Mouse (Mus musculus) embryonic facial prominence, embryonic 10.5 days (tissue): ENCODE results near the gene Ubac2. TPM values are rescaled to one million over a fixed set of nuclear protein-coding genes. Genes with fewer than 3 reads are reported as not detected.

Source experiments
- DNase-seq: peaks from one replicate; pipeline ENCODE4 v3.0.0-alpha.2; 2017; ENCODE audit warnings: low spot score
- H3K27ac ChIP-seq: fragments of 300-500 bp; sonication (generic); replicated peaks from 2 replicates; pipeline ENCODE4 v1.5.1; 2016; ENCODE audit warnings: mild to moderate bottlenecking
- H3K27me3 ChIP-seq: fragments of 300-500 bp; sonication (generic); replicated peaks from 2 replicates; pipeline ENCODE4 v1.6.1; 2016; ENCODE audit warnings: low read depth, mild to moderate bottlenecking; ENCODE audit not compliant: poor library complexity, severe bottlenecking
- H3K36me3 ChIP-seq: fragments of 300-500 bp; sonication (generic); replicated peaks from 2 replicates; pipeline ENCODE4 v1.6.1; 2016; ENCODE audit warnings: mild to moderate bottlenecking, moderate library complexity
- H3K4me1 ChIP-seq: fragments of 300-500 bp; sonication (generic); 2 replicates; pipeline ENCODE4 v1.6.1; 2016
- H3K4me3 ChIP-seq: fragments of 300-500 bp; sonication (generic); 2 replicates; pipeline ENCODE4 v1.5.1; 2016; ENCODE audit warnings: mild to moderate bottlenecking, moderate library complexity
- H3K9me3 ChIP-seq: fragments of 300-500 bp; sonication (generic); 2 replicates; pipeline ENCODE4 v1.6.1; 2016; ENCODE audit warnings: mild to moderate bottlenecking
- WGBS: fragments of 180-500 bp; shearing (Covaris S2); methylation state at CpG from one replicate; pipeline ENCODE4 v1.1.7; 2016; 5-methylcytosine and 5-hydroxymethylcytosine counted together
- polyA plus RNA-seq: library from polyadenylated mRNA; unstranded; fragments of >200 nt; fragmentation: Nextera tagmentation; extraction: Ambion mirVana; gene quantifications from 2 replicates; pipeline ENCODE4 v1.2.1, GENCODE M21; 2016

Ubac2 gene
- polyA plus RNA-seq, 1 experiment from 2014 or later, result 70.5 TPM

GRCm38 (mm10) chr14:121958751-121959537 lies 80.5 kb downstream of the Ubac2 start:
- WGBS, result 89% methylated on average over 10 of the region's 10 CpGs
- peaks cover 3% of the 10 kb centered on the region; the same call in 1 of the 2 replicates for H3K4me1 ChIP-seq
- H3K36me3 ChIP-seq, result peaks cover 7% of the 10 kb centered on the region; the same call in 1 of the 2 replicates
- H3K9me3 ChIP-seq, result no peaks in the 10 kb centered on the region
- no peak for DNase-seq
- H3K27ac ChIP-seq, result no peak overlapping the region
- no peaks in the 10 kb centered on the region for H3K27me3 ChIP-seq
- no peak overlapping the region for H3K4me3 ChIP-seq

GRCm38 (mm10) chr14:121959538-121959980 lies 81.1 kb downstream of the Ubac2 start:
- no peak for DNase-seq
- 93% methylated on average over 3 of the region's 3 CpGs for WGBS

DNA sequence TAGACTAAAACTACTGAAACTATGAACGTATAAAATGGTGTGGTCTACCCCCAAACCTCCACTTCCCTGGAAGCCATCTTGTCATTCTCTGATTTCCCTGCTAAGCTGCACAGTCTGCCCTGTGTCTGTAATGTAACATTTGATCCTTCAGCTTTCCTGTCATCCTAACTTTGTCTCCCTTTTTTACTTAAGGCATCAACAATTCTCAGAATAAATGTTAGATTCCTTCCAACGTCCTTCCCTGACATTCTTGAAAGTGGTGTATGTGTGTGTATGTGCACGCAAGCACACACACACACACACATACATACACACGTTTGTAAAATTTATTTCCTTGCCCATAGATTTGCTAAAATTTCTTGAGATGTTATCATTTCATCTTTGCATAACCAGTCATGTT lies 81.6 kb downstream of the Ubac2 start:
- H3K36me3 ChIP-seq, result no peaks in the 10 kb centered on the region
- H3K4me1 ChIP-seq, result peaks cover 3% of the 10 kb centered on the region; the same call in 1 of the 2 replicates
- no peak for DNase-seq
- no peak overlapping the region for H3K4me3 ChIP-seq
- H3K27me3 ChIP-seq, result no peaks in the 10 kb centered on the region
- H3K27ac ChIP-seq, result no peak overlapping the region
- 87% methylated on average over 4 of the region's 4 CpGs for WGBS
- H3K9me3 ChIP-seq, result no peaks in the 10 kb centered on the region

More at GRCm38 (mm10) chr14:121959538-121959980, 81.1 kb downstream of the Ubac2 start:
- no peak overlapping the region for H3K27ac ChIP-seq
- no peaks in the 10 kb centered on the region for H3K9me3 ChIP-seq
- H3K4me3 ChIP-seq, result no peak overlapping the region
- H3K4me1 ChIP-seq, result peaks cover 3% of the 10 kb centered on the region; the same call in 1 of the 2 replicates
- peaks cover 1% of the 10 kb centered on the region; the same call in 1 of the 2 replicates for H3K36me3 ChIP-seq
- no peaks in the 10 kb centered on the region for H3K27me3 ChIP-seq

- H3K4me1 ChIP-seq, result peaks cover 3% of the 10 kb centered on the region; the same call in 1 of the 2 replicates
- no peak for DNase-seq
- no peaks in the 10 kb centered on the region for H3K36me3 ChIP-seq
- H3K27me3 ChIP-seq, result no peaks in the 10 kb centered on the region
- no peak overlapping the region for H3K4me3 ChIP-seq
- H3K27ac ChIP-seq, result no peak overlapping the region
- no peaks in the 10 kb centered on the region for H3K9me3 ChIP-seq
- 86% methylated on average over 2 of the region's 2 CpGs for WGBS
Observed at GRCm38 (mm10) chr14:121960531-121960930, 82.1 kb downstream of the Ubac2 start.

DNA sequence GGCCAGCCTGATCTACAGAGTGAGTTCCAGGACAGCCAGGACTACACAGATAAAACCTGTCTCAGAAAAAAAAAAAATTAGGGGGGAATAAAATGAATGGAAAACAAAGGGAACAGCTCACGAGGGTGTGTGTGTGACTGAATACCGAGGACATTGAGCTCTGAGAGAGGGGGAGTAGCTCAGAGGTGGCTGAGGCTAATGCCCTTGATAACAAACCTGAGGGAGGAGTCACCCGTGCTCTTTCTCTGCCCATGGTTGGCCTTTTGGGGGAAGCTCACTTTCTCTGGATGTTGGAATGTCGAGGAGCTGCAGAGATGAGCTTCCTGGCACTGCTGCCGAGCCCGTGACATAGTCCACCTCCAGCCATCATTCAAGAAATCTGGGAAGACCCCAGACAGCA lies 82.6 kb downstream of the Ubac2 start:
- DNase-seq, result no peak
- Histone ChIP-seq H3K4me3 (no peak overlapping the region), H3K27me3 (no peaks in the 10 kb centered on the region), H3K9me3 (no peaks in the 10 kb centered on the region), H3K27ac (no peak overlapping the region), H3K36me3 (no peaks in the 10 kb centered on the region), H3K4me1 (peaks cover 3% of the 10 kb centered on the region; the same call in 1 of the 2 replicates)
- 77% methylated on average over 6 of the region's 6 CpGs for WGBS

- Histone ChIP-seq H3K27ac (no peak overlapping the region), H3K9me3 (no peaks in the 10 kb centered on the region)
- WGBS, result 88% methylated on average over 12 of the region's 12 CpGs
Observed at GRCm38 (mm10) chr14:121961496-121962127, 83.2 kb downstream of the Ubac2 start.

DNA sequence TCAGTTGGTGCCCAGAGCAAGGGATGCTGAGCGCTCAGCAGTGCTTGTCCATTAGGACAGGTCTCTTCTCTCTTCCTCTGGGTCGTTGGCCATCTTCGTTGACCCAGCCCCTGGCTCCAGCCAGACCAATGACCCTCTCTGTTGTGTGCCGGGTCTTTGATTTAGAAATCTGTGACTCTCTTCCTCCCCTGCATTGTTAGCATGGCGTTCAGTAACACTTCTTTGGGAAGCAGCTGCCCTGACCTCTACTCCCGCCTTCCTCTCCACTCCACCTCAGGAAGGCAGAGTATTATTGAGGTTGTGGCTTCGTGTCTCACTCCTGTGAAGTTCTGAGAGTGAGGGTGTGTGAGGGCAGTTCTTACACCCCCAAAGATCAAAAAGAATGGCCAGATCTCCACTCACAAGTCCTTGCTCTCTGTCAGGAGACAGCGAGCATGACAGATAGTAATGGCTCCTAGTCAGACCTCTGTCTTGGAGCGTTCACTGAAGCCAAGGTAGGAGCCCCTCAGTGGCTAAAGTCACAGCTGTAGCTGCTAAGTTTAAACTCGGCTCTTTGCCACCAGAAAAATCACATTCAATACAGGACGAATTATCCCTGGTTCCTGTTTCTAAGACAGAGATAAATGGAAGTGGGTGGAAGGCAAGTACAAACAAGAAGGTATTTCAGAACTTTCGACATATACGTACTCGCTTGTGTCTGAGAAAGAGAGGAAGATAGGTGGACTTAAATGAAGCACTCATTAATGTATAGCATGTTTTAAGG lies 83.9 kb downstream of the Ubac2 start:
- Histone ChIP-seq H3K36me3 (no peaks in the 10 kb centered on the region), H3K9me3 (no peaks in the 10 kb centered on the region), H3K27ac (no peak overlapping the region), H3K27me3 (no peaks in the 10 kb centered on the region), H3K4me3 (no peak overlapping the region), H3K4me1 (peaks cover 3% of the 10 kb centered on the region; the same call in 1 of the 2 replicates)
- no peak for DNase-seq
- 79% methylated on average over 14 of the region's 14 CpGs for WGBS

More at GRCm38 (mm10) chr14:121961496-121962127, 83.2 kb downstream of the Ubac2 start:
- Histone ChIP-seq H3K4me1 (peaks cover 3% of the 10 kb centered on the region; the same call in 1 of the 2 replicates), H3K27me3 (no peaks in the 10 kb centered on the region), H3K4me3 (no peak overlapping the region), H3K36me3 (no peaks in the 10 kb centered on the region)
- no peak for DNase-seq

- H3K4me1 ChIP-seq, result peaks cover 3% of the 10 kb centered on the region; the same call in 1 of the 2 replicates
- H3K4me3 ChIP-seq, result no peak overlapping the region
- H3K27me3 ChIP-seq, result no peaks in the 10 kb centered on the region
- DNase-seq, result no peak
- H3K27ac ChIP-seq, result no peak overlapping the region
- no peaks in the 10 kb centered on the region for H3K9me3 ChIP-seq
- H3K36me3 ChIP-seq, result no peaks in the 10 kb centered on the region
- WGBS, result 88% methylated on average over 9 of the region's 9 CpGs
Observed at GRCm38 (mm10) chr14:121963251-121963941, 85.0 kb downstream of the Ubac2 start.

DNA sequence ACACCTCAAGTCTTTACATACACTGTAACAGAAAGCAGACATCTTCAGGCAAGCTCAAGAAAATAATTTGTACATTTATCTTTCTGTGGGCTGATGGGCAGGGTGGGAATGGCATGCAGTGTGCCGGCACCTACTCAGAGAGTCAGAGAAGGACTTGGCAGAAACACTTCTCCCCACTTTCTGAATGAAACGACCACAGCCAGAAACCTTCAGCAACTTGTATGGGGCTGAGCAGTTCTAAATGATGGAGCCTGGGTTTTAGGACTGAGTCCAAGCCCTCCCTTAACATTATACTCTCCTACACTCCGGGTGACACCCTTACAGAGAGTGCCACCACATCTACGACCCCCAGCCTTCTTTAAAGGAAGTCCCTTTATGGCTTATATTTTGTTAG lies 85.5 kb downstream of the Ubac2 start:
- WGBS, result 84% methylated on average over 4 of the region's 4 CpGs
- DNase-seq, result no peak
- H3K9me3 ChIP-seq, result no peaks in the 10 kb centered on the region
- H3K4me1 ChIP-seq, result peaks cover 3% of the 10 kb centered on the region; the same call in 1 of the 2 replicates
- H3K27me3 ChIP-seq, result no peaks in the 10 kb centered on the region
- H3K27ac ChIP-seq, result no peak overlapping the region
- H3K36me3 ChIP-seq, result no peaks in the 10 kb centered on the region
- no peak overlapping the region for H3K4me3 ChIP-seq

DNA sequence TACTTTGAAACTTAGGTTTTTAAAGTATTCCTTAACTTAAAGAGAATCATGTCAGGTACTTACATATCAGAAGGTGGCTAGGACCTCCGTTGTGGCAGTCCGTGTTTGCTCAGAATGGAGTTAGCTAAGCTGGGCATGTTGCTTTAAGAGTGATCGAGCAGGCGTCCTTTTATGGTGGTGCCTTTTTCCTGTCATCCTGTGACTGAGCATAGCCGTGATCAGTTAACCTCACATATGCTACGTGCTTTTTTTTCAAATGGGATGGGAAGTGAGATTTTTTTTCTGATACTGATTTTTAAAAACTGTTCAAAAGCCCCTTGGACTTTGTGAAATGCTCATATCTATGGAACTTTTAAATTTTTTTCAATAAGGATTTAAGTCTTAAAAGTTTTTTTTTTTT lies 86.6 kb downstream of the Ubac2 start, which contains the start of gene Gpr183:
Gene Gpr183, minus strand, starts transcription at position 206 of the 400 bp plus-strand sequence.
- 64% methylated on average over 6 of the region's 6 CpGs for WGBS
- Histone ChIP-seq H3K4me3 (no peak within 1 kb of the TSS), H3K4me1 (peaks cover 3% of the 10 kb centered on the region; the same call in 1 of the 2 replicates), H3K9me3 (no peaks in the 10 kb centered on the region), H3K27ac (no peak within 1 kb of the TSS), H3K27me3 (no peaks in the 10 kb centered on the region), H3K36me3 (no peaks in the 10 kb centered on the region)
- no peak for DNase-seq

DNA sequence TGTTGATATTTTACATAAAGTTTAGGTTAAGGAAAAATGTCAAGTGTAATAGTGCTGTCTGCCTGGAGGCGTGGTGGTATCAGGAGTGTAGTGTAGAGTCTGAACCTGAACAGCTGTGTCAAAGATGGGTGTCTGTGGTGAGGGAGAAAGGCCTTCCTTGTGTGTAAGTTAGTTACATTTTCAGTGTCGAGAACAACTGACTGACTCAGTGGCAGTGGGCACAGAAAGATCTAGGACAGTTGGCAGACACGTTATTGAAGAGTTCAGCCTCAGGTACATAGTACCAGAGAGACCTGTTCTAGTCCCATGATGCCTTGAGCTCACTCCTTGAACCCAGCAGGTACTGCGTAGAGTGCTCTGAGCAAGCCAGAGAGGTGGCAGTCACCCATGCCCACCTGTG lies 87.0 kb downstream of the Ubac2 start:
- Histone ChIP-seq H3K9me3 (no peaks in the 10 kb centered on the region), H3K4me3 (no peak overlapping the region), H3K27ac (no peak overlapping the region), H3K36me3 (no peaks in the 10 kb centered on the region), H3K27me3 (no peaks in the 10 kb centered on the region), H3K4me1 (peaks cover 3% of the 10 kb centered on the region; the same call in 1 of the 2 replicates)
- WGBS, result 88% methylated on average over 4 of the region's 4 CpGs
- no peak for DNase-seq

DNA sequence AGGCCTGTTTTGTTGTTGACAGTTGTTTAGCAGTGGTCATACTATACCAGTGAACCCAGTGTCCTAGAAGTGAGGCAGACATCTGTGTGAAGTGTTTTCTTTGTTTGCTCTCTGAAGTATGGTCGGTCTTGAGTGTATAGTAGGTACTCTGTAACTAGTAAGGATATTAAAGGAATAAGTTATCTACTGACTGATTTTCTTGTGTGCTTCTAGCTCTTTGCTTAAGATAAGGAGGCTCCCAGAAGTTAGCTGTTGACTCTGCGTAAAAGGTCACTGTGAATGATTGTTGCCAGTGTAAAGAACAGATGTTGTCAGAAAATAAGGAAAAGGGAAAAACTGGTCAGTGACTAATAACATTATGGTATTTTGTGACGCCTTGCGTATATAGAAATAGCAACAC lies 88.7 kb downstream of the Ubac2 start:
- Histone ChIP-seq H3K9me3 (no peaks in the 10 kb centered on the region), H3K36me3 (no peaks in the 10 kb centered on the region), H3K27ac (no peak overlapping the region), H3K27me3 (no peaks in the 10 kb centered on the region), H3K4me3 (no peak overlapping the region), H3K4me1 (peaks cover under 1% of the 10 kb centered on the region; the same call in 1 of the 2 replicates)
- no peak for DNase-seq
- WGBS, result 91% methylated on average over 4 of the region's 4 CpGs
